Mouse (Mus musculus) hindbrain, embryonic 10.5 days (tissue): ENCODE data around the gene Ccdc91. TPM values are rescaled to one million over a fixed set of nuclear protein-coding genes. Genes with fewer than 3 reads are reported as not detected.

Source experiments
- DNase-seq: peaks from one replicate; pipeline ENCODE4 v3.0.0-alpha.2; 2017; ENCODE audit warnings: low spot score
- H3K27ac ChIP-seq: fragments of 300-500 bp; sonication (generic); 2 replicates; pipeline ENCODE4 v1.5.1; 2016; ENCODE audit warnings: mild to moderate bottlenecking, moderate library complexity
- H3K27me3 ChIP-seq: fragments of 300-500 bp; sonication (generic); 2 replicates; pipeline ENCODE4 v1.6.1; 2016; ENCODE audit warnings: mild to moderate bottlenecking; ENCODE audit not compliant: poor library complexity, insufficient read depth, severe bottlenecking
- H3K36me3 ChIP-seq: fragments of 300-500 bp; sonication (generic); 2 replicates; pipeline ENCODE4 v1.6.1; 2016; ENCODE audit warnings: mild to moderate bottlenecking, moderate library complexity
- H3K4me1 ChIP-seq: fragments of 300-500 bp; sonication (generic); replicated peaks from 2 replicates; pipeline ENCODE4 v1.6.1; 2016; ENCODE audit warnings: mild to moderate bottlenecking
- H3K4me3 ChIP-seq: fragments of 300-500 bp; sonication (generic); 2 replicates; pipeline ENCODE4 v1.5.1; 2016; ENCODE audit warnings: mild to moderate bottlenecking, moderate library complexity
- H3K9me3 ChIP-seq: fragments of 300-500 bp; sonication (generic); 2 replicates; pipeline ENCODE4 v1.6.1; 2016; ENCODE audit warnings: mild to moderate bottlenecking, moderate library complexity
- WGBS: fragments of 180-500 bp; shearing (Covaris S2); methylation state at CpG from one replicate; pipeline ENCODE4 v1.1.7; 2016; 5-methylcytosine and 5-hydroxymethylcytosine counted together
- polyA plus RNA-seq: library from polyadenylated mRNA; unstranded; fragments of >200 nt; fragmentation: Nextera tagmentation; extraction: Ambion mirVana; gene quantifications from 2 replicates; pipeline ENCODE4 v1.2.1, GENCODE M21; 2016

The Ccdc91 gene
- polyA plus RNA-seq, 1 experiment from 2014 or later = 29.4 TPM

DNA sequence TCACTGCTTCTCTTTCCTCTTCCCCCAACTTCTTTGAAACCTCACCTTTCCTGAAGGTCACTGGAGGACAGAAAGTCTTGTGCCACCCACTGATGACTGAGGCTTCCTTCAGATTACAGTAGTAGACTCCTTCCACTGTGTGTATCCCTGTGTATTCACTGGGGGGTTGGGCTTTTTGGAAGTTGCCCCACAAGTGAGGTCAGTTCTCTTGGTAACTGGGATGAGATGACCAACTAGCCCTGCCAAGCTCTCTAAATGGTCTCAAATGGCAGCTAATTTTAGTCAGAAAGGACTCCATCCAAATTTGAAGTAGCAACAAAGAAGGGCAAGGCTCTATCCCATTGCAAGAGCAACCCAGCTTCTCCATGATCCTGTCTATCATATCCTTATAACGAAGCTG lies 195.7 kb downstream of the Ccdc91 start:
- WGBS = 80% methylated on average over 1 of the region's 1 CpGs
- no peak overlapping the region for H3K27ac ChIP-seq
- DNase-seq = no peak
- no peak overlapping the region for H3K4me3 ChIP-seq
- no peaks in the 10 kb centered on the region for H3K27me3 ChIP-seq
- no peaks in the 10 kb centered on the region for H3K36me3 ChIP-seq
- no peaks in the 10 kb centered on the region for H3K9me3 ChIP-seq
- no peaks in the 10 kb centered on the region for H3K4me1 ChIP-seq

DNA sequence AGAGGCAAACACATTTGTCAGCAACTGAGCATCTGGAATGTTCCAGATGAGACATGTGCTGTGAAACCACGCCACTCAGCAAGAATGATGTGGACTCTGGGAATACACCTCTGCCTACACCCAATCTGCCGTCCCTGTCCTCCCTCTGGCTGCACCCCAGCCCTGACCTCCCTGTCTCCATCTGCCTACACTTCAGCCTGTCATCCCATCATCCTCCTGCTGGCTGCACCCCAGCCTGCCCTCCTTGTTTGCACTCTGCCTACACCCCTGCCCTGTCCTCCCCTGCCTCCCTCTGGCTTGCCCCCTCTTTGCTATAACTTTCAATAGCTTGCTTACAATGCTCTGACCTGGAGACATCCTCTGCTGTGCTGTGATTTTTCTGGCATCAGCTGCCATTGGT lies 196.9 kb downstream of the Ccdc91 start:
- Histone ChIP-seq H3K27me3 (no peaks in the 10 kb centered on the region), H3K4me1 (no peaks in the 10 kb centered on the region), H3K27ac (no peak overlapping the region), H3K9me3 (no peaks in the 10 kb centered on the region), H3K36me3 (no peaks in the 10 kb centered on the region), H3K4me3 (no peak overlapping the region)
- 60% methylated on average over 2 of the region's 2 CpGs for WGBS
- DNase-seq = no peak

DNA sequence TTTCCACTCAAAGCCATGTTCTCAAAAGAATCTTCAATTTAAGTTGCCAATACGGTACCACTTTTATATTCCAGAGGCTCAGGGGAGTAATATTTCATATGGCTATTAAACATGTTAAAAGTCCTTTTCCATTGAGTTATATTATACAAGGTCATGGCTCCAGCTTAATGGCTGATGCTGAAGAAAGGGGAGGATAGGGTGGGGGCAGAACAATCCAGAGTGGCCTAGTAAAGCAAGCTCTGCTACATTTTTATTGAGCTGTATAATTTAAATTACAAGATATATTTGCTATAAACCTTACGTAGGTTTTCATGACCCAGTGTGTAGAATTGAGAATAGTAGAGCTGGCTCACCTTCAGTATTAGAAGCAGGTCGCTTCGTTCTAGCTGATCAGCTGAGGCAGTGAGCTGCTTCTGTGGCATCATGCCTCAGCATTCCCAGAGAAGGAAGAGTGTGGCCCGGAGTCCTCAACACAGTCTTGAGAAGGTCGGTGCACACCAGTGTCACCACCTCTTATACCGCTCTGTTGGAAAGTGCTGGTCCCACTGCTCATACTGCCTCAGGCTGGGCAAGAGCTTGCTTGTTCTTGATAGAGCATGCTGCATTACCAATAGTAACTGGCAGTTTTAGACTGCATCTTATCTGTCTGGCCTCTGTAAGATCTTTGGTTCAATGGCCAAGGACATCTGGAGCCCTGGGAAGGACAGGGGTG lies 199.6 kb downstream of the Ccdc91 start:
- no peak overlapping the region for H3K4me3 ChIP-seq
- no peak overlapping the region for H3K27ac ChIP-seq
- no peaks in the 10 kb centered on the region for H3K27me3 ChIP-seq
- no peaks in the 10 kb centered on the region for H3K36me3 ChIP-seq
- no peaks in the 10 kb centered on the region for H3K9me3 ChIP-seq
- no peak for DNase-seq
- no peaks in the 10 kb centered on the region for H3K4me1 ChIP-seq
- WGBS = 94% methylated on average over 7 of the region's 7 CpGs

DNA sequence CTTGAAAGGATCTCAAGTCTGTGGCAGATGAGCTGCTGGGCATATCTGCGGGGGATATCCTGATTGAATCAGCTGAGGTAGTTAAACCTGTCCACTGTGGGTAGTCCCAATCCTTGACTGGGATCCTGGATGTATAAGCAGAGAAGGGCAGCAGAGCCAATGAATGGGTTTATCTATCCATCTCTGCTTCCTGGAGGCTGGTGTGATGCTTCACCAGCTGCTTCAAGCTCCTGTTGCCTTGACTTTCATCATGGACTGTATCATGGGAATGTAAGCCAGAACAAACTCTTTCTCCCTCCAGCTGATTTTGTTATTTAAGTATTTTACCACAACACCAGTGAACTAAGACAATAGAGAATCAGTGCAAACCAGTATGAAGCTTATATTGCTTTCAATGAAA lies 200.6 kb downstream of the Ccdc91 start:
- H3K4me3 ChIP-seq = no peak overlapping the region
- WGBS = 90% methylated on average over 1 of the region's 1 CpGs
- H3K36me3 ChIP-seq = no peaks in the 10 kb centered on the region
- H3K4me1 ChIP-seq = no peaks in the 10 kb centered on the region
- H3K9me3 ChIP-seq = no peaks in the 10 kb centered on the region
- DNase-seq = no peak
- no peaks in the 10 kb centered on the region for H3K27me3 ChIP-seq
- no peak overlapping the region for H3K27ac ChIP-seq

Other genes with a start within 250 kb of the Ccdc91 start
- 2.8 and 6.4 TPM in 2 replicates for gene Pthlh, start 211.6 kb upstream of the Ccdc91 start, polyA plus RNA-seq